Mouse (Mus musculus): ENCODE results near the gene Hes1.

GRCm38 (mm10) chr16:30111069-30111468, 46.9 kb downstream of the Hes1 start:
- no peak for TF ChIP-seq POLR2A (IDR thresholded peaks at IDR 0.05; ENCODE audit: insufficient read depth, low read length)
- no peak for TF ChIP-seq CTCF (IDR thresholded peaks at IDR 0.05; ENCODE audit: low read depth, low read length)

Data from ES-Bruce4 (cell line).